Mouse (Mus musculus) erythroid progenitor cell, adult 5-6 weeks (primary cell): ENCODE measurements around the gene Gnas. TPM values are rescaled to one million over a fixed set of nuclear protein-coding genes. Genes with fewer than 3 reads are reported as not detected.
"Not testable (repeated sequence)": the region's sequence is repeated elsewhere in the genome, so short reads cannot be mapped to it uniquely, and the experiment has no call there.

Experiments
- ATAC-seq: replicated peaks from 2 replicates; pipeline ENCODE4 v1.8.0; 2016; ENCODE audit warnings: moderate number of reproducible peaks, mild to moderate bottlenecking, moderate TSS enrichment, inconsistent platforms; ENCODE audit not compliant: poor library complexity, low FRiP score, severe bottlenecking
- total RNA-seq, 2 experiments: library from RNA; stranded (forward) in 1 of 2; stranded (reverse) in 1 of 2; fragments of 150-400 nt in 1 of 2; fragments of 186-747, 209-891 nt in 1 of 2; gene quantifications; 2 replicates each; pipeline versions ENCODE4 v1.2.3 to v1.2.4; 2015 to 2017; ENCODE audit warnings: low replicate concordance in 2 of 2

The Gnas gene
- total RNA-seq, 2 experiments from 2014 or later = 201 to 377 TPM

DNA sequence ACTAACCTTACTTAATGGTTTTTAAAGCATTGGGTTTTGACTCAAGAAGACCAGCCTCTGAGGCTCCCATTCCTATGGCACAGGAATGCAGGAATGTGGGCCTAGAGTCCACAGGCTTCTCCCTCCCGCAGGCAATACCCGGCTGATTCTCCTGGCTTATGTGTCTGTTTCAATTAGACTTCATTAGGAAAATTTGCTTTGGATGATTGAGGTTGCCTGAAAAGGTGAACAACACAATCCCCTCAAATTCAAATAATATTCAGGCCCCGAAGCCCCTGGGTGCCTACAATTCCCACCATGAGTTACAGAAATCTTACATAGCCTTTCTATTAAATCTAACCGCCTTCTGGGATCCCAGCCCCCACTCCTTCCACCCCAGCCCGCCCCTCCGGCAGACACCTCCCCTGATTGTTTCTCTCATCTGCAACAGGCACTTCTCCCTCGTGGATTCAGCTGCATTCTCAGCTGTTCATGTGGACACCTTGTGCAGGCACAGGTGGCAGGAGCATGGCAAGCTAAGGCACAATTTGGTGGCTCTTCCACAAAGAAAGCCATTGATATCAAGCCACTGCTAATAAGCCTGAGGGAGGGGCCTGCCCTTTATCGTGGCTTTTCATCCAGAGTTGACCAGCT lies 7.0 kb downstream of the Gnas start:
- ATAC-seq = no peak

DNA sequence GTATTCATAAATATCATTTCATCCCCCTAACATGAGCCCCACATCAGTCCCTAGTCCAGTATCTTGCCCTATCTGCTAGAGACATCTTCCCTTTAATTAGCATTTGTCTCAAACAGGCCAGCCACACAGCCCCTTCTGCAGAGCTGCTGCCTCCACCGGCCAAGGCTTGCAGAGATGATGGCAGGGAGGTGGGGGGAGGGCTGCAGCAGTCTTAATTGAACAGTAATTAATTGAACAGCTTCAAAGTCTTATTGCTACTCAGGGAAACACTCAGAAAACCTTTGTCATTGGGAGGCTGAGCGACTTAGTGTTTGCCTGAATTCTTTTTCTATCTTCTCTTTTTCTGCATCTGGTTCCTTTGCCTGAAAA lies 7.5 kb downstream of the Gnas start:
- no peak for ATAC-seq

DNA sequence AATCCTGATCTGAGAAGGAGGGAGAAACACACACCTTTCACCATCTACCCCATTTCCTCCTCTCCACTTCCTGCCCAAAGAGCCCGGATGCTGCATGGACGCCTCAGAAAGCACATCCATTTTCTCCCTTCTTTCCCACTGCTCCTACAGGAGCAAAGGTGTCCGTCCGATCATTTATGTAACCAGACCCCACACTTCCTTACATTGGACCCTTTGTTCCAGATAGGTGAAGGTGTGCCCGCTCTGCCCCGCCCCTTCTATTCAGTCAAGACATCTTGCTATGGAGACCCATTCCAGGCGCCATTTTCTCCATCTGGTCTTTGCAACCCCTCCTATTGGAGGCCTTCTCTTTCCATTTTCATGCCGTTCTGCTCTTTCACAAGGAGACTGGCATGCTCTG lies 10.3 kb downstream of the Gnas start:
- no peak for ATAC-seq

DNA sequence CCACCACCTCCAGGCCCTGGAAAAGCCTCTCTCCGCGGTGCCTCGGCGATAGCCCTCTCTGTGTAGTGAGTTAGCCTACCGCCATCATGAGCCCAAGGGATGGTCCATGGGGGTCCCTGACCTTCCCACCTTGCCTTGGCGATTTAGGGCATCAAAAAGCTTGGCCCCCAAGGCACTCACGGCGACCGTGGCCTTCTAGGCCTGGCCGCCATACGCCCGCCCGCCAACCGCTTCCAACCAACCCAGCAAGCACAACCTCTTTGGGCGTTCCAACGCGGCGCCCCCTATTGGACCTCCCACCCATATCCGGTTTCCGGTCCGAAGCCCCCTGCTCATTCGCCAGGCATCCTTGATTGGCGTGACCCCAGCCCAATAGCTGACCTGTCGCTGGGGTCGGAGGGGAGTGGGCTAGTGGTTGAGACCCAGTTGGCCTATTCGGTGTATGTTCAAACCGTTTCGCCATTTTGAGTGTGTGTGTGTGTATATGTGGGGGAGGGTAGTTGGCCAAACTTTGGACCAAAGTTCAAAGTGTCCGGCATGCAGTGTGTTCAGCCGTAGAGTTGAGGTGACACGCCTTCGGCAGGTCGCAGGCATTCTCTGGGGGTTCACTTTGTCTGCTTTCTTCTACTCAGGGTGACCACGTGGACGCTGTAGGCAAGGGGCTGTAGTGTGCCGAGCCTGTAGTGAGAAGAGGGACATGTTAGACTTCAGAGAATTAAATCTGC lies 11.2 kb downstream of the Gnas start:
- peak; percentile 63 for ATAC-seq

DNA sequence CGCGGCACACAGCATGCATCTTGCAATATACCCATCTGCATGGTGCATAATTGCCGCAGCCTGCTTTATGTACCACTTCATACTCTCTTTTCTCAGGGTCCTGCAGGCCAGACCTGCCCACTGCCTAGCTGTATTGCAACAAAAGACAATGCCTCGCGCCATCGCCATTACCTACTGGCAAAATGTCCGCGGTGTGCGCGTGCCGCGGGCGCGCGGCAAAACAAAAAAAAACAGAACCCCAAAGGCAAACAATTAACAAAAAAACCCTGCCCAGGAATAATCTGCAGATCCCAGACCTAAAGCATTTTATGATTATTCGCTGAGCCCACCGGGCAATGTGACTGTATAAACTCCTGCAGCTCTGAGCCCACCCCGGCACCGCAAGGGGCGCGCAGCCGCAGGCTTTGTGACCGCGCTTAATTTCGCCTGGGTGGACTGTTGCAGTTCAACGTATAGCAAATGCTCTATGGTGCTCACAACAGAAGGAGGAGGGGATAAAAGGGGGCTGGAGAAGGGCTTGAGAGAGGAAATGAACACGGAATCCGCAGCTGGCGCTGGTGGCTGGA lies 11.9 kb downstream of the Gnas start:
- ATAC-seq = no peak

DNA sequence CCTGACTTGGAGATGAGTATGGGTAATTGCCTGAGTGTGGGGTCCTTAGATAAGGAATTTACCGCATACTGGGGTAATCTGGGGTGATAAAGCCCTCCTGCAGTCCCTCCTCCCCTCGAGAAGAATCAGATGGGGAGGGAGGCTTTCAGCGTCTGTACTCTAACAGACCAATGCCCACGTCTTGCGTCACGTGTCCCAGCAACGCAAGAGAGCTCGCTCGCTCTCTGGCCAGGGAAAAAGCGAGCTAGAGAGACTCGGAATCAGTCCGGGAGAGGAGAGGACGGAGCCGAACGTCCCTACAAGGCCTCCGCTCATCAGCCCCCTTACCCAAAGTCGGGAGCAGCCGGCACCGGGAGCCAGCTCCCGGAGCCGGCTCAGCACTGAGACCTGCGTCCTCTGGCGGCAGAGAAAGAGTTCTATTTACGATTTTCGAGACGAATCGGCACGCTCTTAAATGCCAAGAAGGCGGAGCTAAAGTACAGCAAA lies 13.0 kb downstream of the Gnas start:
- ATAC-seq = peak; percentile 55

DNA sequence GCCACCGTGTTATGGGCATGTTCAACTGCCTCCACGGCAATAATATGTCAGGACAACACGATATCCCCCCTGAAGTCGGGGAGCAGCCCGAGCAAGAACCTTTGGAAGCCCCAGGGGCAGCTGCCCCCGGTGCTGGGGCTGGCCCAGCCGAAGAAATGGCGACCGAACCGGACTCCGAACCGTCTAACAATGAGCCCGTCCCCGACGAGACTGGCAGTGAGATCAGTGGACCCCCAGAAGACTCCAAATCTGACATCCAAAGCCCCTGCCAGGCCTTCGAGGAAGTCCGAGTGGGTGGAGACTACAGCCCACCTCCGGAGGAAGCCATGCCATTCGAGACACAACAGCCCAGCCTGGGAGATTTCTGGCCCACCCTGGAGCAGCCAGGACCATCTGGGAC lies 13.7 kb downstream of the Gnas start:
- no peak for ATAC-seq

DNA sequence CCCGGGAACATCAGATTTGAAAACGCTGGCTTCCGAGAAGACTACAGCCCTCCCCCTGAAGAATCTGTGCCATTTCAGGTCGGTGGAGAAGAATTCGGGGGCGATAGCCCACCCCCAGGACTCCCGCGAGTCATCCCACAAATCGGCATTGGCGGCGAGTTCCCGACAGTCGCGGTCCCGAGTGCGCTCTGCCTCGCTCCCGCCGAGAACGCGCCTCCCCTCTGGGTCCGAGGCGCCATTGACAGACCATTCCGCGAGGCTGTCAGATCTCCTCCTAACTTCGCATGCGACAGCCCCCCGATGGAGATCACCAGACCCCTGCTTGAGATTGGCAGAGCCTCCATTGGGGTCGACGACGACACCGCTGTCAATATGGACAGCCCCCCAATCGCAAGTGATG lies 14.4 kb downstream of the Gnas start:
- ATAC-seq = no peak

DNA sequence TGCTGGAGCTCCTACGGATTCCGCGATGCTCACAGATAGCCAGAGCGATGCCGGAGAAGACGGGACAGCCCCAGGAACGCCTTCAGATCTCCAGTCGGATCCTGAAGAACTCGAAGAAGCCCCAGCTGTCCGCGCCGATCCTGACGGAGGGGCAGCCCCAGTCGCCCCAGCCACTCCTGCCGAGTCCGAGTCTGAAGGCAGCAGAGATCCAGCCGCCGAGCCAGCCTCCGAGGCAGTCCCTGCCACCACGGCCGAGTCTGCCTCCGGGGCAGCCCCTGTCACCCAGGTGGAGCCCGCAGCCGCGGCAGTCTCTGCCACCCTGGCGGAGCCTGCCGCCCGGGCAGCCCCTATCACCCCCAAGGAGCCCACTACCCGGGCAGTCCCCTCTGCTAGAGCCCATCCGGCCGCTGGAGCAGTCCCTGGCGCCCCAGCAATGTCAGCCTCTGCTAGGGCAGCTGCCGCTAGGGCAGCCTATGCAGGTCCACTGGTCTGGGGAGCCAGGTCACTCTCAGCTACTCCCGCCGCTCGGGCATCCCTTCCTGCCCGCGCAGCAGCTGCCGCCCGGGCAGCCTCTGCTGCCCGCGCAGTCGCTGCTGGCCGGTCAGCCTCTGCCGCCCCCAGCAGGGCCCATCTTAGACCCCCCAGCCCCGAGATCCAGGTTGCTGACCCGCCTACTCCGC lies 15.1 kb downstream of the Gnas start:
- no peak for ATAC-seq

DNA sequence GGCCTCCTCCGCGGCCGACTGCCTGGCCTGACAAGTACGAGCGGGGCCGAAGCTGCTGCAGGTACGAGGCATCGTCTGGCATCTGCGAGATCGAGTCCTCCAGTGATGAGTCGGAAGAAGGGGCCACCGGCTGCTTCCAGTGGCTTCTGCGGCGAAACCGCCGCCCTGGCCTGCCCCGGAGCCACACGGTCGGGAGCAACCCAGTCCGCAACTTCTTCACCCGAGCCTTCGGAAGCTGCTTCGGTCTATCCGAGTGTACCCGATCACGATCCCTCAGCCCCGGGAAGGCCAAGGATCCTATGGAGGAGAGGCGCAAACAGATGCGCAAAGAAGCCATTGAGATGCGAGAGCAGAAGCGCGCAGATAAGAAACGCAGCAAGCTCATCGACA lies 15.6 kb downstream of the Gnas start:
- no peak for ATAC-seq

DNA sequence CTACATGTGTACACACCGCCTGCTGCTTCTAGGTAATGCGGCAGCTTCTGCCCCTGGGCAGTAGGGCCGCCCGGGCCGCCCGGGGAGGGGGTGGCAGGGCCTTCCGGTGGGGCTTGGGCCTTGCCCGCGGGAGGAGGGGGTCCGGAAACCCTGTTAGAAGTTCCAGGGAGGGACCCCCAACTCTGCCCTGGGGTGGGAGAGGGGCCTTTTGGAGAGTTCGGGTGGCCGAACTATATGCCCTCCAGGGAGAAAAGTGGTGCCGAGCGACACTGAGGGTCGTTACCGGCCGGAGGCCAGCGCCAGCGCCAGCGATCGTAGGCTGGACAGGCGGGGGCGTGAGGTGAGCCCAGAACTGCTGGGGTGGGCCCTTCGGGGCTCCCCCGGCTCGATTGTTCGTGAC lies 16.1 kb downstream of the Gnas start:
- ATAC-seq = no peak

DNA sequence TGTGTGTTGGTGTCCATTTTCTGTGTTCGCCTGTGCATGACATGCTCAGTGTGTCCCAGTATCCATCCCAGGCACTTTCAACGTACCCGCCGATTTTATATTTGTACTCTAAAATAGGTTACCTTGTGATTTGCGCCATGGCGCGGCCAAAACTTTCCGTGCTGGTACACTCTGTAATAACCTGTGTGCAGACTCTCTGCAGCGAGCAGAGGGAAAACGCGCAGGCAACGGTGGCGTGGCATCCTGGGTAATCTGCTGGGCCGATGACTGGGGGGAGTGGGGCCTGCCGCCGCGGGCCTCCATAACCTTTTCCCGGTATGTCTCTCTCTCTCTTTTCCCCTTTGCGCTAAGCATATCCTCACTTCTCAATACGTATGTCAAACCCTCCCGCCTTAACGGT lies 16.5 kb downstream of the Gnas start:
- ATAC-seq = no peak

DNA sequence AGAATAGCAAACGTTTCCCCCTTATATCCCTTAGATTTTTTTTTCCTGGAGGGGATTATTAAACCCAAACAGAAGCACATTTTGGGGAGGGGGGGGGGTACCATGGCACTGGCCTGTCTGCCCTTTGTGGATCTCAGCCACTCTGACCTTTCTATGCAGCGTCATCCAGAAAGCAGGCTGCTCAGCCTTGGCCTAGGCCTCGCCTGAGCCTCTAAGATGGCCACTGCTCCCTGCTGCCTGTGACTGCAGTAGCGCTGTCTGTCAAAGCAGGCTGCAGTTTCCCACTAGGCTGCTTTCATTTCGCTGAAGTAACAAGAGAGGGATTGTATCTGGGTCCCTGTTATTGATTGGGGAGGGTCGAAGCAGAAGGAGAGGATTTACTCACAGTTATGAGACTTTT lies 18.4 kb downstream of the Gnas start:
- no peak for ATAC-seq

DNA sequence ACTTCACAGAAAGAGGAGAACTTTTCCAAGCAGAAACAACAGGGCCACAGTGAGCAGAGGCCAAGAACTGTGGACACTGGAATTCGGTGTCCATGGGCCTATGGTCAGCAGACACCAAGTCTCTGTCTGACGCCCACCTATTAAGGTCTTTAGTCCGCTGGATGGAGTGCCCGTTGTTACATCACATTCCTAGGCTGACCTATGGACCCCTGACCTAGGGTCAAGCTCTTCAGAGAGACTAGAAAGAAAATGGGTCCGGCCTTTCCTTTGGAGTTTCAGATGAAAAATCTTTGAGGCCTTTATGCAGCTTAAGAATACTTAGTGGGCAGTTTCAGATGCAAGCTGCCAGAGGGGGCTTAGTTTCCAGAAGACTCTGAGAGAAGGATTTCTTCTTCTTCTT lies 21.5 kb downstream of the Gnas start:
- no peak for ATAC-seq

DNA sequence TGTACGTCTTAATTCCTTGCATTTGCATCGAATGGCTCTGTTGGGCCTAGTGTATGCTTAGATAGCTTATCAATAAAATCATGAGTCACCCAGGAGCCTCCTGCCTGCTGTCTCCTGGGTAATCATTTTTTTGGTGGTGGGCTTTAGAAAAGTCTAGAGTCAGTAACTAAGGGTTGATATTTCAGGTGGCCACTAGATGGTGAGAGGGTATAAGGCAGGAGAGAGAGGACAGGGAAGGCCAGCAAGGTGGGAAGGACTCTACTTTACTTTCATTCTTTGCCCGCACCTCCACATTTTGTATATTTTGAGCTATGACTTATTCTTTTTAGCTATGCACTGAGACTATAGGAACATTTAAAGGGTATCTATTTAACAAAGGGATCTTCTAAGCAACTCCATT lies 23.8 kb downstream of the Gnas start:
- ATAC-seq = no peak

DNA sequence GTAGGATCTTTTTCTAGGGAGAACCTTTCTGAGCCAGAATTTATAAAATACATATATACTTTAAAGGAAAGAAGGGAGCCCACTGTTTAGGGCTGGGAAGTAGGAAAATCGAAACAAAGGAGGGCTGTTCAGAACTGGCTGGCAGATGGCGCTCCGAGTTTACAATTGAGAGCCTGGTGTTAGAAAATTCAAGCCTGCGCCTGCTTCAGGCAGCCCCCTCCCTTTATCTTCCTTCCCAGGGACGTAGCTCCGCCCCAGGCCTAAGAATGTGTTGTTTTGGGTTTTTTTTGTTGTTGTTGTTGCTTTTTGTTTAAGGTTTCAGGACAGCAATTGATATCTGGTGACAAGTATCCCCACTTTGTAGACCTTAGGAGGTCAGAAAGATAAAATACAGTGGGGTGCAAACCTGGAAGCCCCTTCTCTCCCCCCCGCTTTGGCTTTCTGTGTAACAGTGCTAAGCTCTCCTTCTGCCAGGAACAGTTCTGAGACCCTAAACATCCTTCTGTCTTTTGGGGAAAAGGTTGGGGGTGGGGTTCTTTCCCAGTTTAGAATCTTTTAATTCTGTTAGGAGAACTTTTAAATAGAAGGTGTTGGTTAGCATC lies 26.9 kb downstream of the Gnas start:
- no peak for ATAC-seq

DNA sequence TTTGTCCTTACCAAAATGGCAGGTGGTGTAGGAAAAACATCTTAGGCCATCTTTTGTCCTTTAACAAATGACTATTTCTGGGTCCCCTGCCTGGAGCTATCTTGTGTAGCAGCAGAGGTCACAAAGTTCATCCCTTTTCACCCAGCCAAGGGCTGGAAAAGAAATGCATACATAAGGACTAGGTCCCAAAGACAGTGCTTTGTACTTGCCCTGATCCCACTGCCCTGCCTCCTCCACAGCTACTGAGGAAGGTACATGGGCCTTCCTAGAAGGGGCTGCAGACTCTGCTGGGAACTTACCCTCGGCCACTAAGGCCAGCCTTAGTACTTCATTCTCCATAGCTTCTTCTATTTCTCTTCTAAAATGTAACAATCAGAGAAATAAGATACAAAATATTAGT lies 27.5 kb downstream of the Gnas start:
- no peak for ATAC-seq

DNA sequence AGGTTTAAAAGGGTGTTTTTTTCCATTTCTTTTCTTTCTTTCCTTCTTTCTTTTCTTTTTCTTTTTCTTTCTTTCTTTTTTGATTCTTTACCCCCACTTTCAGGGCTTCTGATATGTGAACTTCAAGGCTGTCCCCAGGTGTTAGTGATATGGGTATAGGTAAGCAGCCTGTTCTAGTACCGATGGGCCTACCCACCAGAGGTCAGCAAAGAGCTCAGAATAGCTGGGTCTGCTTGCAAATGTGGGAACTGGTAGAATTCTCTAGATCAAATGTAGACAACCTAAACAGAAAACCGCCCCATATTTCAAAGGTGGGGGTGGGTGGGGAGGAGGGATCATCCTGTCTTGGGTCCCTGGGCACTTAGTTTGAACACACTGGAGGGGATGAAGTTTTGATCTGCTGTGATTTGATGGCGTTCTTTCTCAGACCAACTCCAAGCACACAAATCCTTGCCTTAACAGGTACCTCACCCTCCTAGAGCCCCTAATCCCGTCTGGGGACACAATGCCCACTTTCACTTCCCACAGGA lies 28.1 kb downstream of the Gnas start:
- ATAC-seq = peak; percentile 70

DNA sequence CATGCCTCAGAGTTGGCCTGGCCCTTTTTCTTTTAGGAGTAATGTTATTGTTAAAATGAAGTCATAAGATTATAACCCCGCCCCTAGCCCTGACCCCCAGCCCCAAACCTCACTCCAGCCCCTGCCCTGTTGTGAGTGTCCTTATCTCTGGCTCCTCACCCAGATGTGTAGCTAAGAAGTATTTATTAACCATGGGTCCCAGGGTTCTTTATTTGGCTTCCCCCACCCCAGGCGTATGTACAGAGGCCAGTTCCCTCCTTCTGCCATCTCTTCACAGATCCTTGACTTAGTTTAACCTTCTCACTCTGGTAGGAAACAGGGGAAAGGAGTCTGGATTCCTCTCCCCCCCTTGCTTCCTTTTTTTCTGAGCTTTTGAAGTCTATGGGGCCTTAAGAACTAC lies 28.5 kb downstream of the Gnas start:
- no peak for ATAC-seq

DNA sequence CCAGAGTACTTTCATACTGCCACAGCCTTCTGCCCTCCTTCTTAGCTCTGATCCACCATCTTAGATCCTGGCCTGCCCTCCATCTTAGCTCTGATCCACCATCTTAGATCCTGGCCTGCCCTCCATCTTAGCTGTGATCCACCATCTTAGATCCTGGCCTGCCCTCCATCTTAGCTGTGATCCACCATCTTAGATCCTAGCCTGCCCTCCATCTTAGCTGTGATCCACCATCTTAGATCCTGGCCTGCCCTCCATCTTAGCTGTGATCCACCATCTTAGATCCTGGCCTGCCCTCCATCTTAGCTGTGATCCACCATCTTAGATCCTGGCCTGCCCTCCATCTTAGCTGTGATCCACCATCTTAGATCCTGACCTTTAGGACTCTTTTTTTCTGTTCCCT lies 31.3 kb downstream of the Gnas start:
- not testable (repeated sequence) for ATAC-seq
